Mouse (Mus musculus): Measurements from ENCODE around the gene S100a6.

Gene S100a6

GRCm38 (mm10) chr3:90600458-90601195 is 12.1 kb upstream of the S100a6 start:
- DNase-seq (ENCODE audit: low spot score in 2 of 2): no peak

- DNase-seq (ENCODE audit: low spot score in 2 of 2): no peak
Measured at GRCm38 (mm10) chr3:90601486-90602110, 11.1 kb upstream of the S100a6 start, which contains the start of gene Gm42674. Gene Gm42674, plus strand, starts transcription at chr3:90601904.

- DNase-seq (ENCODE audit: low spot score in 2 of 2): no peak
Measured at GRCm38 (mm10) chr3:90603623-90604022, 9.1 kb upstream of the S100a6 start, which contains the start of gene S100a4. Gene S100a4, plus strand, starts transcription at chr3:90603771.

- peak; percentile 75 to 76 for DNase-seq (ENCODE audit: low spot score in 2 of 2)
Measured at GRCm38 (mm10) chr3:90604416-90604815, 8.3 kb upstream of the S100a6 start.

GRCm38 (mm10) chr3:90605049-90605448 is 7.6 kb upstream of the S100a6 start:
- DNase-seq (ENCODE audit: low spot score in 2 of 2): no peak

GRCm38 (mm10) chr3:90605736-90606135 is 6.9 kb upstream of the S100a6 start:
- no peak for DNase-seq (ENCODE audit: low spot score in 2 of 2)

GRCm38 (mm10) chr3:90606185-90606584 is 6.5 kb upstream of the S100a6 start:
- no peak for DNase-seq (ENCODE audit: low spot score in 2 of 2)

- DNase-seq (ENCODE audit: low spot score in 2 of 2): no peak
Measured at GRCm38 (mm10) chr3:90607361-90607760, 5.3 kb upstream of the S100a6 start.

GRCm38 (mm10) chr3:90608223-90608622 is 4.5 kb upstream of the S100a6 start, which contains the start of gene S100a5:
Gene S100a5, plus strand, starts transcription at chr3:90608523.
- no peak for DNase-seq (ENCODE audit: low spot score in 2 of 2)

GRCm38 (mm10) chr3:90609102-90609501 is 3.6 kb upstream of the S100a6 start:
- DNase-seq (ENCODE audit: low spot score in 2 of 2): no peak

GRCm38 (mm10) chr3:90611494-90611893 is 1.2 kb upstream of the S100a6 start:
- no peak for DNase-seq (ENCODE audit: low spot score in 2 of 2)

- no peak for DNase-seq (ENCODE audit: low spot score in 2 of 2)
Measured at GRCm38 (mm10) chr3:90612061-90612460, 621 bp upstream of the S100a6 start.

GRCm38 (mm10) chr3:90613461-90614147 is 922 bp downstream of the S100a6 start:
- DNase-seq (ENCODE audit: low spot score in 2 of 2): no peak

- no peak for DNase-seq (ENCODE audit: low spot score in 2 of 2)
Measured at GRCm38 (mm10) chr3:90614148-90614530, 1.5 kb downstream of the S100a6 start.

- no peak for DNase-seq (ENCODE audit: low spot score in 2 of 2)
Measured at GRCm38 (mm10) chr3:90614611-90615251, 2.0 kb downstream of the S100a6 start.

- peak; percentile 80 to 82 for DNase-seq (ENCODE audit: low spot score in 2 of 2)
Measured at GRCm38 (mm10) chr3:90615415-90615814, 2.7 kb downstream of the S100a6 start.

GRCm38 (mm10) chr3:90615911-90616310 is 3.2 kb downstream of the S100a6 start:
- no peak for DNase-seq (ENCODE audit: low spot score in 2 of 2)

- DNase-seq (ENCODE audit: low spot score in 2 of 2): no peak
Measured at GRCm38 (mm10) chr3:90617586-90617985, 4.9 kb downstream of the S100a6 start.

GRCm38 (mm10) chr3:90621552-90621951 is 8.9 kb downstream of the S100a6 start:
- DNase-seq (ENCODE audit: low spot score in 2 of 2): no peak

GRCm38 (mm10) chr3:90623435-90624071 is 10.9 kb downstream of the S100a6 start:
- DNase-seq (ENCODE audit: low spot score in 2 of 2): peak in 1 of 2 experiments; percentile 31

GRCm38 (mm10) chr3:90625496-90625895 is 12.8 kb downstream of the S100a6 start:
- no peak for DNase-seq (ENCODE audit: low spot score in 2 of 2)

Measured in right cerebral cortex, adult 2 months (tissue).